Mouse (Mus musculus): Measurements from ENCODE around the gene Olfr1262. TPM values are rescaled to one million over a fixed set of nuclear protein-coding genes. Genes with fewer than 3 reads are reported as not detected.

Gene Olfr1262
- polyA plus RNA-seq (2012; rRNA removed) = not detected in 2 replicates

DNA sequence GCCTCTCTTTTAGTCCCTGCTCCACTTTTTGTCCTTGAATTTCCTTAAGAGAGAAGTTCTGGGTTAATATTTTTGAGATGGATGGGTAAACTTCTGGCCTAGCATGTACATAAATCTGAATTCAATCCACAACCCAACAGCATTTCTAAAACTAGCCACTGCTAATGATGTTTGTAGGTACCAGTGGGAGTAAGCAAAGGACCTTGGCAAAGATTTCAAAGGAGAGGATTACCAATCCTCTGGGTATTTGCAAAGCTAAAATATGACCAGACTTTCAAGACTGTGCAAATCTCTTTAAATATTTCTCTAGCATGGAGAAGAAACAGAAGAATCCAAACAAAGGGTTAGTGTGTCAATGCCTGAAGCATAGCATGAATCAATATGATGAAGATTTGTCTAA lies at the start of gene Olfr1262:
Olfr1262 (plus strand) TSS at position 301 of the 400 bp plus-strand sequence.
- no peak for DNase-seq (ENCODE audit: low read depth)

- DNase-seq (ENCODE audit: low read depth) = no peak
Measured at GRCm38 (mm10) chr2:89974184-89974583, 25.8 kb upstream of the Olfr1262 start, which contains the start of gene Olfr1260. TSS of gene Olfr1260 (plus strand) at chr2:89974340.

- DNase-seq (ENCODE audit: low read depth) = no peak
Measured at GRCm38 (mm10) chr2:89977709-89978108, 22.2 kb upstream of the Olfr1262 start.

DNA sequence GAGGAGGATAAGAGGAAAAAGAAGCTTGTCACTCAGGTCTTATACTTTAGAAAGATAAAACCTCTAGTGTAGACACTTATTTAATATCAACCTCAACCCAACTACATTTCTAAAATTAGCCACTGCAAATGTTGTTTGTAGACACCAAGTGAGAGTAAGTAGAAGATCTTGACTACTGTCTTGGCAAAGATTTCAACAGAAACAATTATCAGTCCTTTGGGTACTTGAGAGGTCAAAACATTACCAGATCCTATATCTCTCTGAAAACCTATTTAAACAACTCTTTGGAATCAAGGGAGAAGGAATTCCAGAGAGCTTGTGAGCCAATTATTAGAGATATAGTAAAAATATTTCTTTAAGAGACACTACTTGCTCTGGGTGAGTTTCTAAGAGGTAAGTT lies 9.0 kb upstream of the Olfr1262 start, which contains the start of gene Olfr1261:
Olfr1261 (plus strand) TSS at position 301 of the 400 bp plus-strand sequence.
- no peak for DNase-seq (ENCODE audit: low read depth)

GRCm38 (mm10) chr2:90011831-90012230 lies 11.9 kb downstream of the Olfr1262 start, which contains the start of gene Olfr1263:
TSS of gene Olfr1263 (plus strand) at chr2:90012131.
- DNase-seq (ENCODE audit: low read depth) = no peak

GRCm38 (mm10) chr2:90025477-90025876 lies 25.5 kb downstream of the Olfr1262 start, which contains the start of gene Olfr1264:
TSS of gene Olfr1264 (minus strand) at chr2:90025577.
- no peak for DNase-seq (ENCODE audit: low read depth)

- DNase-seq (ENCODE audit: low read depth) = no peak
Measured at GRCm38 (mm10) chr2:90035037-90035436, 35.1 kb downstream of the Olfr1262 start, which contains the start of gene Olfr1265. TSS of gene Olfr1265 (plus strand) at chr2:90035337.

Other genes starting within 250 kb of the Olfr1262 start
- not detected in 2 replicates for gene Olfr1253, start 243.1 kb upstream of the Olfr1262 start, polyA plus RNA-seq (2012; rRNA removed)
- gene Olfr1254, start 206.5 kb upstream of the Olfr1262 start, polyA plus RNA-seq (2012; rRNA removed) = not detected in 2 replicates
- gene Olfr1255, start 188.1 kb upstream of the Olfr1262 start, polyA plus RNA-seq (2012; rRNA removed) = not detected in 2 replicates
- gene Olfr1256, start 158.6 kb upstream of the Olfr1262 start, polyA plus RNA-seq (2012; rRNA removed) = not detected in 2 replicates
- gene Olfr48, start 151.9 kb upstream of the Olfr1262 start, polyA plus RNA-seq (2012; rRNA removed) = not detected in 2 replicates
- not detected in 2 replicates for gene Olfr1257, start 121.7 kb upstream of the Olfr1262 start, polyA plus RNA-seq (2012; rRNA removed)
- gene Olfr1258, start 72.8 kb upstream of the Olfr1262 start, polyA plus RNA-seq (2012; rRNA removed) = not detected in 2 replicates
- not detected in 2 replicates for gene Olfr1259, start 51.5 kb upstream of the Olfr1262 start, polyA plus RNA-seq (2012; rRNA removed)
- gene Olfr1260, start 25.8 kb upstream of the Olfr1262 start, polyA plus RNA-seq (2012; rRNA removed) = not detected in 2 replicates
- not detected in 2 replicates for gene Olfr1261, start 8.9 kb upstream of the Olfr1262 start, polyA plus RNA-seq (2012; rRNA removed)
- not detected in 2 replicates for gene Olfr1263, start 12.0 kb downstream of the Olfr1262 start, polyA plus RNA-seq (2012; rRNA removed)
- not detected in 2 replicates for gene Olfr1264, start 25.4 kb downstream of the Olfr1262 start, polyA plus RNA-seq (2012; rRNA removed)
- gene Olfr1265, start 35.2 kb downstream of the Olfr1262 start, polyA plus RNA-seq (2012; rRNA removed) = not detected in 2 replicates
- not detected in 2 replicates for gene Olfr140, start 63.4 kb downstream of the Olfr1262 start, polyA plus RNA-seq (2012; rRNA removed)
- gene Olfr1269, start 121.3 kb downstream of the Olfr1262 start, polyA plus RNA-seq (2012; rRNA removed) = not detected in 2 replicates
- gene Olfr32, start 142.2 kb downstream of the Olfr1262 start, polyA plus RNA-seq (2012; rRNA removed) = not detected in 2 replicates
- gene Olfr1270, start 152.9 kb downstream of the Olfr1262 start, polyA plus RNA-seq (2012; rRNA removed) = not detected in 2 replicates
- not detected in 2 replicates for gene Olfr1506, start 224.3 kb downstream of the Olfr1262 start, polyA plus RNA-seq (2012; rRNA removed)